Mouse (Mus musculus) ES-E14 (cell line): ENCODE results near the gene Crebzf.

ENCODE experiments used
- CHD2 ChIP-seq: IDR thresholded peaks from 2 replicates; pipeline ENCODE4 v1.6.1; 2014; ENCODE audit warnings: mild to moderate bottlenecking, low read depth, low read length, inconsistent platforms
- HCFC1 ChIP-seq: IDR thresholded peaks from 2 replicates; pipeline ENCODE4 v1.6.1; 2012; ENCODE audit warnings: low read length, inconsistent platforms, borderline replicate concordance; ENCODE audit not compliant: insufficient read depth
- MAFK ChIP-seq: IDR thresholded peaks from 2 replicates; pipeline ENCODE4 v1.6.1; 2014; ENCODE audit warnings: mild to moderate bottlenecking, low read depth, low read length, inconsistent platforms; ENCODE audit not compliant: insufficient read depth
- ZC3H11A ChIP-seq: IDR thresholded peaks from 2 replicates; pipeline ENCODE4 v1.6.1; 2012; ENCODE audit warnings: low read depth, mild to moderate bottlenecking, inconsistent platforms, low read length, borderline replicate concordance
- ZNF384 ChIP-seq: IDR thresholded peaks from 2 replicates; pipeline ENCODE4 v1.6.1; 2012; ENCODE audit warnings: low read depth, low read length, inconsistent platforms

DNA sequence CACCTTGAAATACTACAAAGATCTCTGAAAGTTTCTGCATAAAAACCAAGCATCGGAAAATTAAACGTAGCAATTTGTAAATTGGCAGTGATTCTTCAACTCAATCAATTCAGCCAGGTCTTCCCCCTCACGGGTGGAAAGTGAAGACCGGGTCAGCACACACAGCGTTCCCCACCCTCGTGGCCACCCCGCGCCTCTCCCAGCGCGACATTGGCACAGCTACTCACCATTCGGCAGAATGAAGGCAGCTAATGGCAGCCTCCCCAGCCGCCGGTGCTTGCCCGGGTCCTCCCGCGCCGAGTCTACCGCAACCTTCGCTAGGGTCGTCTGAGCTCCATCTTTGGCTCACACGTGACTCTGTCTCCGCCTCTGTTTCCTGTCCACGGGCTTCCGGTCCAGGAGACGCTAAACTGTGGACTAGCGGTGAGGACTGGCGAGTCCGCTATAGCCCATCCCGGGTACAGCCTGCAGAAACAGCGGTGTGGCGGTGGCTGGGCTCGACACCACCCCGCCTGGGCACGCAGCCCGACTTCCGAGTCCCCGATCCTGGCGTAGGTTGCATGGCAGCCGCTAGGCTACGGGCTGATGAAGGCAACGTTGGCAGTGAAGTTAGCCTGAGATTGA, 14.4 kb downstream of the Crebzf start, which contains the start of gene Tmem126a:
- no peak for TF ChIP-seq HCFC1
- no peak for TF ChIP-seq ZC3H11A
- TF ChIP-seq ZNF384: no peak
- TF ChIP-seq CHD2: no peak
- TF ChIP-seq MAFK: no peak
